Mouse (Mus musculus): ENCODE results near the gene Arhgap33. TPM values are rescaled to one million over a fixed set of nuclear protein-coding genes. Genes with fewer than 3 reads are reported as not detected.

Arhgap33 gene
- polyA plus RNA-seq, 1 experiment from 2014 or later, result 1.0 TPM

GRCm38 (mm10) chr7:30567555-30567954, 32.7 kb upstream of the Arhgap33 start:
- Histone ChIP-seq H3K4me2 (ENCODE audit: low read depth, low read length) (no peak overlapping the region), H3K27ac (ENCODE audit: low read depth) (no peak overlapping the region), H3K9ac (replicated peaks) (no peak overlapping the region), H3K9me3 (ENCODE audit: low read length) (no peaks in the 10 kb centered on the region), H3K36me3 (replicated peaks; ENCODE audit: insufficient read depth, low read length) (peaks cover 63% of the 10 kb centered on the region), H3K27me3 (ENCODE audit: insufficient read depth, low read length) (no peaks in the 10 kb centered on the region), H3K4me1 (ENCODE audit: insufficient read depth) (peaks cover 8% of the 10 kb centered on the region), H3K4me3 (ENCODE audit: low read depth, low read length) (no peak overlapping the region)
- DNase-seq, result no peak
- TF ChIP-seq CTCF (IDR thresholded peaks at IDR 0.05; ENCODE audit: low read depth) (no peak), EP300 (IDR thresholded peaks at IDR 0.05; ENCODE audit: low read depth) (no peak)
- WGBS (ENCODE audit: insufficient replicate concordance), result 91% methylated on average over 11 of the region's 11 CpGs
- ATAC-seq, result no peak

GRCm38 (mm10) chr7:30566033-30566432, 31.2 kb upstream of the Arhgap33 start:
- H3K9me3 ChIP-seq (ENCODE audit: low read length), result no peaks in the 10 kb centered on the region
- H3K27ac ChIP-seq (ENCODE audit: low read depth), result no peak overlapping the region
- H3K4me1 ChIP-seq (ENCODE audit: insufficient read depth), result peaks cover 14% of the 10 kb centered on the region
- H3K36me3 ChIP-seq (replicated peaks; ENCODE audit: insufficient read depth, low read length), result peaks cover 52% of the 10 kb centered on the region
- TF ChIP-seq EP300 (IDR thresholded peaks at IDR 0.05; ENCODE audit: low read depth), result no peak
- no peak for TF ChIP-seq CTCF (IDR thresholded peaks at IDR 0.05; ENCODE audit: low read depth)
- no peak overlapping the region for H3K9ac ChIP-seq (replicated peaks)
- H3K4me3 ChIP-seq (ENCODE audit: low read depth, low read length), result no peak overlapping the region
- DNase-seq (no peak), ATAC-seq (no peak)
- WGBS (ENCODE audit: insufficient replicate concordance), result 80% methylated on average over 9 of the region's 9 CpGs
- no peak overlapping the region for H3K4me2 ChIP-seq (ENCODE audit: low read depth, low read length)
- no peaks in the 10 kb centered on the region for H3K27me3 ChIP-seq (ENCODE audit: insufficient read depth, low read length)

GRCm38 (mm10) chr7:30564970-30565571, 30.2 kb upstream of the Arhgap33 start, which contains the start of gene Igflr1:
Gene Igflr1 (plus strand): TSS chr7:30565427.
- ATAC-seq, result no peak
- DNase-seq, result no peak
- Histone ChIP-seq H3K27me3 (ENCODE audit: insufficient read depth, low read length) (no peaks in the 10 kb centered on the region), H3K9me3 (ENCODE audit: low read length) (no peaks in the 10 kb centered on the region), H3K4me2 (ENCODE audit: low read depth, low read length) (no peak within 1 kb of the TSS), H3K4me3 (ENCODE audit: low read depth, low read length) (no peak within 1 kb of the TSS), H3K36me3 (replicated peaks; ENCODE audit: insufficient read depth, low read length) (peaks cover 42% of the 10 kb centered on the region), H3K4me1 (ENCODE audit: insufficient read depth) (peaks cover 14% of the 10 kb centered on the region), H3K27ac (ENCODE audit: low read depth) (no peak within 1 kb of the TSS), H3K9ac (replicated peaks) (no peak within 1 kb of the TSS)
- WGBS (ENCODE audit: insufficient replicate concordance), result 89% methylated on average over 12 of the region's 12 CpGs
- no peak for TF ChIP-seq CTCF (IDR thresholded peaks at IDR 0.05; ENCODE audit: low read depth)
- no peak for TF ChIP-seq EP300 (IDR thresholded peaks at IDR 0.05; ENCODE audit: low read depth)

- H3K27ac ChIP-seq (ENCODE audit: low read depth), result peak overlapping the region; percentile 95
- peak overlapping the region; percentile 73 for H3K4me3 ChIP-seq (ENCODE audit: low read depth, low read length)
- H3K4me2 ChIP-seq (ENCODE audit: low read depth, low read length), result peak overlapping the region; percentile 74
- WGBS (ENCODE audit: insufficient replicate concordance), result 32% methylated on average over 6 of the region's 6 CpGs
- no peak for ATAC-seq
- 0 out of 2 replicates have a peak overlapping the region, but pooled peaks have one; percentile 23 for H3K9ac ChIP-seq (replicated peaks)
- no peaks in the 10 kb centered on the region for H3K9me3 ChIP-seq (ENCODE audit: low read length)
- peaks cover 15% of the 10 kb centered on the region for H3K4me1 ChIP-seq (ENCODE audit: insufficient read depth)
- peaks cover 30% of the 10 kb centered on the region for H3K36me3 ChIP-seq (replicated peaks; ENCODE audit: insufficient read depth, low read length)
- DNase-seq, result no peak
- H3K27me3 ChIP-seq (ENCODE audit: insufficient read depth, low read length), result no peaks in the 10 kb centered on the region
- no peak for TF ChIP-seq EP300 (IDR thresholded peaks at IDR 0.05; ENCODE audit: low read depth)
- TF ChIP-seq CTCF (IDR thresholded peaks at IDR 0.05; ENCODE audit: low read depth), result no peak
These were observed 29.0 kb upstream of the Arhgap33 start for GRCm38 (mm10) chr7:30563906-30564280.

- peak; percentile 95 for DNase-seq
- H3K27ac ChIP-seq (ENCODE audit: low read depth), result peak within 1 kb of the TSS; percentile 95
- H3K4me3 ChIP-seq (ENCODE audit: low read depth, low read length), result peak within 1 kb of the TSS; percentile 73
- under 1% methylated on average over 45 of the region's 45 CpGs for WGBS (ENCODE audit: insufficient replicate concordance)
- H3K4me1 ChIP-seq (ENCODE audit: insufficient read depth), result peaks cover 20% of the 10 kb centered on the region
- peaks cover 27% of the 10 kb centered on the region for H3K36me3 ChIP-seq (replicated peaks; ENCODE audit: insufficient read depth, low read length)
- no peaks in the 10 kb centered on the region for H3K27me3 ChIP-seq (ENCODE audit: insufficient read depth, low read length)
- H3K9ac ChIP-seq (replicated peaks), result peak within 1 kb of the TSS; percentile 76
- peak; percentile 85 for ATAC-seq
- TF ChIP-seq EP300 (IDR thresholded peaks at IDR 0.05; ENCODE audit: low read depth), result no peak
- no peak for TF ChIP-seq CTCF (IDR thresholded peaks at IDR 0.05; ENCODE audit: low read depth)
- no peaks in the 10 kb centered on the region for H3K9me3 ChIP-seq (ENCODE audit: low read length)
- peak within 1 kb of the TSS; percentile 93 for H3K4me2 ChIP-seq (ENCODE audit: low read depth, low read length)
These were observed 28.5 kb upstream of the Arhgap33 start, which contains the start of the genes U2af1l4, Gm49396 and Psenen for GRCm38 (mm10) chr7:30563117-30563905. Gene U2af1l4 (plus strand): TSS chr7:30563301. Gene Gm49396 (plus strand): TSS chr7:30563344. Gene Psenen (minus strand): TSS chr7:30563627.

DNA sequence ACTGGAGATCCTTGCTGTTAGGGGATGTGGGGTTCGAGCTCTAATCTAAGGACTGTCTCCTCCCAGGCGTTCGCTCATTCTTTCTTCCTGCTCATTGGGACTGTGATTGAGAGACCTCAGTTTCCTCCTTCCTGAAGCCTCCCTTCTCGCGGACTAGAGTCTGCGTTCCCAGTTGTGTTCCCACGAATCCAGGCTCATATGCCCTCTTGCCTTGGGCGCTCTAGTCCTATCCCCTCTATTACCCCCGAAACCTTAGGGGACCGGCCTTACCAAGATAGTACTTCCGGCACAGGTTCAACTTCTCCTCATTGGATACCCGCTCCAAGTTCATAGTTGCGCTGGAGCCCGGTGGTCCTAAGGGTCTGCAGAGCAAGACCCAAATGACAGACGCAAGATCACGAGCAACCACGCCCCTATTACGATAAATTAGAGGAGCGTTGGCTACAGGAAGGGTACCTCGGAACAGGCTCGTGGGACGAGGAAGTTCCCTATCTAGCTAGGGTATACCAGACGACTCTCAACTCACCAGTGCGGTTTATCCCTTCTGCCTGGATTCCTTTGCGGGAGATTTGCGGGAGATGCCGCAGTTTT, 27.8 kb upstream of the Arhgap33 start:
- DNase-seq, result no peak
- peak overlapping the region; percentile 93 for H3K4me2 ChIP-seq (ENCODE audit: low read depth, low read length)
- peak overlapping the region; percentile 76 for H3K9ac ChIP-seq (replicated peaks)
- no peak for TF ChIP-seq EP300 (IDR thresholded peaks at IDR 0.05; ENCODE audit: low read depth)
- no peak for TF ChIP-seq CTCF (IDR thresholded peaks at IDR 0.05; ENCODE audit: low read depth)
- no peaks in the 10 kb centered on the region for H3K27me3 ChIP-seq (ENCODE audit: insufficient read depth, low read length)
- peaks cover 24% of the 10 kb centered on the region for H3K4me1 ChIP-seq (ENCODE audit: insufficient read depth)
- H3K36me3 ChIP-seq (replicated peaks; ENCODE audit: insufficient read depth, low read length), result peaks cover 23% of the 10 kb centered on the region
- WGBS (ENCODE audit: insufficient replicate concordance), result under 1% methylated on average over 27 of the region's 27 CpGs
- H3K4me3 ChIP-seq (ENCODE audit: low read depth, low read length), result peak overlapping the region; percentile 73
- ATAC-seq, result no peak
- H3K9me3 ChIP-seq (ENCODE audit: low read length), result no peaks in the 10 kb centered on the region
- peak overlapping the region; percentile 65 for H3K27ac ChIP-seq (ENCODE audit: low read depth)
